Mouse (Mus musculus): Measurements from ENCODE around the gene Kncn. TPM values are rescaled to one million over a fixed set of nuclear protein-coding genes. Genes with fewer than 3 reads are reported as not detected.

Gene Kncn
- polyA plus RNA-seq, 1 experiment from 2014 or later: not detected

GRCm38 (mm10) chr4:115890066-115890465 lies 5.9 kb downstream of the Kncn start:
- Histone ChIP-seq H3K4me3 (ENCODE audit: low read depth, low read length) (no peak overlapping the region), H3K27ac (ENCODE audit: low read length) (no peak overlapping the region), H3K9ac (ENCODE audit: low read depth, low read length) (no peak overlapping the region), H3K4me2 (ENCODE audit: low read depth, low read length) (no peak overlapping the region; the same call in 1 of the 2 replicates), H3K36me3 (ENCODE audit: control insufficient read depth, insufficient read depth) (no peaks in the 10 kb centered on the region), H3K27me3 (ENCODE audit: control insufficient read depth, insufficient read depth, low read depth, low read length) (peaks cover 29% of the 10 kb centered on the region), H3K4me1 (ENCODE audit: control insufficient read depth, low read depth, low read length) (no peaks in the 10 kb centered on the region), H3K9me3 (replicated peaks; ENCODE audit: control insufficient read depth, low read length) (no peaks in the 10 kb centered on the region)
- 15% methylated on average over 6 of the region's 6 CpGs for WGBS (ENCODE audit: insufficient replicate concordance)
- no peak for ATAC-seq (ENCODE audit: low read depth)

DNA sequence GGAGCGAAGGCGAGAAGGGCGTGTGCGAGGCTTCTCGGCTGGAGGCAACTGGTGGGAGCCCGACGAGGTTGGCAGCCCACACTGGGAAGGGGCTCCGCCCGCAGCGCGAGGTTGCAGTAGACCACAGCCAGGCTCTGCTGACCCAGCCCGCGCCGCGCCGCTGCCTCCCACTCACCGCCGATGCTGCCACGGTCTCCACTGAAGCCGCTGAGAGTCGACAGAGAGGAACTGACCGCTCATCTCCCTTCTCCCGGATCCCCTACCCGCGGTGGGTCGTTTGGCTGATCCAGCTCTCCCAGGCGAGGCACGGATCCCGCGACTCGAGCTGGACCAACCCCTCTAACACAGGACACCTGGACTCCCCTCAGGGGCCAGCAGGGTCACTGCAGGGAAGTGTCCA lies 6.4 kb downstream of the Kncn start, which contains the start of gene 6430628N08Rik:
Gene 6430628N08Rik (plus strand): TSS at position 113 of the 400 bp plus-strand sequence.
- Histone ChIP-seq H3K4me3 (ENCODE audit: low read depth, low read length) (no peak within 1 kb of the TSS), H3K4me2 (ENCODE audit: low read depth, low read length) (no peak within 1 kb of the TSS; the same call in 1 of the 2 replicates), H3K27ac (ENCODE audit: low read length) (no peak within 1 kb of the TSS), H3K4me1 (ENCODE audit: control insufficient read depth, low read depth, low read length) (no peaks in the 10 kb centered on the region), H3K9ac (ENCODE audit: low read depth, low read length) (no peak within 1 kb of the TSS), H3K9me3 (replicated peaks; ENCODE audit: control insufficient read depth, low read length) (no peaks in the 10 kb centered on the region), H3K27me3 (ENCODE audit: control insufficient read depth, insufficient read depth, low read depth, low read length) (peaks cover 29% of the 10 kb centered on the region), H3K36me3 (ENCODE audit: control insufficient read depth, insufficient read depth) (no peaks in the 10 kb centered on the region)
- WGBS (ENCODE audit: insufficient replicate concordance): 2% methylated on average over 31 of the region's 31 CpGs
- no peak for ATAC-seq (ENCODE audit: low read depth)

- no peaks in the 10 kb centered on the region for H3K36me3 ChIP-seq (ENCODE audit: control insufficient read depth, insufficient read depth)
- ATAC-seq (ENCODE audit: low read depth): no peak
These were observed 10.1 kb downstream of the Kncn start for GRCm38 (mm10) chr4:115894281-115894680.

GRCm38 (mm10) chr4:115897901-115898631 lies 13.9 kb downstream of the Kncn start:
- 2% methylated on average over 50 of the region's 56 CpGs for WGBS (ENCODE audit: insufficient replicate concordance)
- no peak for ATAC-seq (ENCODE audit: low read depth)
- H3K27ac ChIP-seq (ENCODE audit: low read length): no peak overlapping the region

More at GRCm38 (mm10) chr4:115894281-115894680, 10.1 kb downstream of the Kncn start:
- Histone ChIP-seq H3K4me2 (ENCODE audit: low read depth, low read length) (no peak overlapping the region), H3K4me1 (ENCODE audit: control insufficient read depth, low read depth, low read length) (no peaks in the 10 kb centered on the region; the same call in 1 of the 2 replicates), H3K9me3 (replicated peaks; ENCODE audit: control insufficient read depth, low read length) (no peaks in the 10 kb centered on the region), H3K4me3 (ENCODE audit: low read depth, low read length) (no peak overlapping the region), H3K9ac (ENCODE audit: low read depth, low read length) (no peak overlapping the region), H3K27me3 (ENCODE audit: control insufficient read depth, insufficient read depth, low read depth, low read length) (peaks cover 58% of the 10 kb centered on the region), H3K27ac (ENCODE audit: low read length) (no peak overlapping the region)
- 18% methylated on average over 3 of the region's 3 CpGs for WGBS (ENCODE audit: insufficient replicate concordance)

GRCm38 (mm10) chr4:115902816-115903215 lies 18.6 kb downstream of the Kncn start:
- H3K27me3 ChIP-seq (ENCODE audit: control insufficient read depth, insufficient read depth, low read depth, low read length): peaks cover 51% of the 10 kb centered on the region

More at GRCm38 (mm10) chr4:115897901-115898631, 13.9 kb downstream of the Kncn start:
- no peak overlapping the region for H3K9ac ChIP-seq (ENCODE audit: low read depth, low read length)
- H3K36me3 ChIP-seq (ENCODE audit: control insufficient read depth, insufficient read depth): no peaks in the 10 kb centered on the region
- no peaks in the 10 kb centered on the region for H3K9me3 ChIP-seq (replicated peaks; ENCODE audit: control insufficient read depth, low read length)
- H3K4me1 ChIP-seq (ENCODE audit: control insufficient read depth, low read depth, low read length): no peaks in the 10 kb centered on the region; the same call in 1 of the 2 replicates
- peak overlapping the region; percentile 28 for H3K4me3 ChIP-seq (ENCODE audit: low read depth, low read length)
- peaks cover 41% of the 10 kb centered on the region for H3K27me3 ChIP-seq (ENCODE audit: control insufficient read depth, insufficient read depth, low read depth, low read length)
- H3K4me2 ChIP-seq (ENCODE audit: low read depth, low read length): peak overlapping the region; percentile 36

DNA sequence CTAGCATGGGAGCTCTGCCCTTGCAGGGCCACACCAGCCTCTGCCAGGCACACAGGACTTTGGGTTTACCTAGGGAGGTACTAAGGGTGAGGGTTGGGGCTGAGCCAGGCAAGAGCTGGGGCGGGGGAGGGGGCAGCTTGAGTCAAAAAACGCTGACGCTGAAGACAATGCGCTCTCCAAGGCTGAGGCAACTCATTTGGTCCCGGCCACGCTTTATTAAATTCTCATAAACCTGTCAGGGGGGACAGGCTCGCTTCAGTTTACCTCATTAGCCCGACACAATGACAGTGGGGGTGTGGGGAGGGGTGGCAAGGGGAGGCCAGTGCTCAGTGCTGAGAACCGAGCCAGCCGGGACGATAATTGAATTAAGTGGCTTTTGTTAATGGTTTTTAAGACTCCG lies 20.2 kb downstream of the Kncn start:
- H3K36me3 ChIP-seq (ENCODE audit: control insufficient read depth, insufficient read depth): no peaks in the 10 kb centered on the region
- no peak overlapping the region for H3K9ac ChIP-seq (ENCODE audit: low read depth, low read length)
- WGBS (ENCODE audit: insufficient replicate concordance): 26% methylated on average over 12 of the region's 12 CpGs
- no peaks in the 10 kb centered on the region for H3K4me1 ChIP-seq (ENCODE audit: control insufficient read depth, low read depth, low read length)
- no peak overlapping the region for H3K27ac ChIP-seq (ENCODE audit: low read length)
- no peaks in the 10 kb centered on the region for H3K9me3 ChIP-seq (replicated peaks; ENCODE audit: control insufficient read depth, low read length)
- no peak overlapping the region for H3K4me3 ChIP-seq (ENCODE audit: low read depth, low read length)
- H3K4me2 ChIP-seq (ENCODE audit: low read depth, low read length): no peak overlapping the region
- ATAC-seq (ENCODE audit: low read depth): no peak
- peaks cover 36% of the 10 kb centered on the region for H3K27me3 ChIP-seq (ENCODE audit: control insufficient read depth, insufficient read depth, low read depth, low read length)

More at GRCm38 (mm10) chr4:115902816-115903215, 18.6 kb downstream of the Kncn start:
- no peak overlapping the region for H3K4me3 ChIP-seq (ENCODE audit: low read depth, low read length)
- no peaks in the 10 kb centered on the region for H3K36me3 ChIP-seq (ENCODE audit: control insufficient read depth, insufficient read depth)
- H3K9me3 ChIP-seq (replicated peaks; ENCODE audit: control insufficient read depth, low read length): no peaks in the 10 kb centered on the region
- WGBS (ENCODE audit: insufficient replicate concordance): 17% methylated on average over 5 of the region's 5 CpGs
- ATAC-seq (ENCODE audit: low read depth): no peak
- H3K4me1 ChIP-seq (ENCODE audit: control insufficient read depth, low read depth, low read length): no peaks in the 10 kb centered on the region; the same call in 1 of the 2 replicates
- no peak overlapping the region for H3K9ac ChIP-seq (ENCODE audit: low read depth, low read length)
- H3K27ac ChIP-seq (ENCODE audit: low read length): no peak overlapping the region
- no peak overlapping the region for H3K4me2 ChIP-seq (ENCODE audit: low read depth, low read length)

GRCm38 (mm10) chr4:115905701-115906100 lies 21.5 kb downstream of the Kncn start:
- Histone ChIP-seq H3K4me3 (ENCODE audit: low read depth, low read length) (no peak overlapping the region), H3K9me3 (replicated peaks; ENCODE audit: control insufficient read depth, low read length) (no peaks in the 10 kb centered on the region), H3K4me1 (ENCODE audit: control insufficient read depth, low read depth, low read length) (no peaks in the 10 kb centered on the region), H3K27ac (ENCODE audit: low read length) (no peak overlapping the region), H3K9ac (ENCODE audit: low read depth, low read length) (no peak overlapping the region), H3K27me3 (ENCODE audit: control insufficient read depth, insufficient read depth, low read depth, low read length) (peaks cover 32% of the 10 kb centered on the region), H3K36me3 (ENCODE audit: control insufficient read depth, insufficient read depth) (no peaks in the 10 kb centered on the region), H3K4me2 (ENCODE audit: low read depth, low read length) (no peak overlapping the region)
- 13% methylated on average over 7 of the region's 7 CpGs for WGBS (ENCODE audit: insufficient replicate concordance)
- ATAC-seq (ENCODE audit: low read depth): no peak

- Histone ChIP-seq H3K9ac (ENCODE audit: low read depth, low read length) (no peak overlapping the region), H3K4me3 (ENCODE audit: low read depth, low read length) (no peak overlapping the region), H3K9me3 (replicated peaks; ENCODE audit: control insufficient read depth, low read length) (no peaks in the 10 kb centered on the region), H3K27ac (ENCODE audit: low read length) (no peak overlapping the region), H3K27me3 (ENCODE audit: control insufficient read depth, insufficient read depth, low read depth, low read length) (peaks cover 38% of the 10 kb centered on the region), H3K4me2 (ENCODE audit: low read depth, low read length) (no peak overlapping the region), H3K36me3 (ENCODE audit: control insufficient read depth, insufficient read depth) (no peaks in the 10 kb centered on the region), H3K4me1 (ENCODE audit: control insufficient read depth, low read depth, low read length) (no peaks in the 10 kb centered on the region)
- ATAC-seq (ENCODE audit: low read depth): no peak
- WGBS (ENCODE audit: insufficient replicate concordance): 64% methylated on average over 3 of the region's 3 CpGs
These were observed 22.6 kb downstream of the Kncn start for GRCm38 (mm10) chr4:115906791-115907190.

DNA sequence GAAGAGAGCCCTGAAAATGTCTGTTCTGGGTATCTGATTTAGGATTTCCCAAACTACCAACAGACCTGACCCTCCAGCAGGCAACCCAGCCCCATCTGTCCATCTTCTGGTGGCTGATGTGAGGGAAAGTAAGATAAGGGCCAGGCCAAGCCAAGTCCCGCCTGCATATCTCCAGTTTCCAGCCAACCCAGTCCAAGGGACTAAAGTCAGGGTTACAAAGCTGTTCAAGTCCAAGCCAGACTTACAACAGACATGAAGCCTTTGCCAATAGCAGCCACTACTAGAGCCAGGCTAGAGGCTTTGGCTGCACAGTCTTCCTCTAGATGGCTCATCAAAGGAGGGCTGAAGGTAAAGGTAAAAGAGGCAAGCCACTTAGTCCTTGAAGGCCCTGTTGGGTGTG lies 23.8 kb downstream of the Kncn start:
- peaks cover 34% of the 10 kb centered on the region for H3K27me3 ChIP-seq (ENCODE audit: control insufficient read depth, insufficient read depth, low read depth, low read length)
- H3K27ac ChIP-seq (ENCODE audit: low read length): no peak overlapping the region
- H3K4me2 ChIP-seq (ENCODE audit: low read depth, low read length): no peak overlapping the region
- H3K4me1 ChIP-seq (ENCODE audit: control insufficient read depth, low read depth, low read length): no peaks in the 10 kb centered on the region
- WGBS (ENCODE audit: insufficient replicate concordance): 10% methylated on average over 1 of the region's 1 CpGs
- no peaks in the 10 kb centered on the region for H3K36me3 ChIP-seq (ENCODE audit: control insufficient read depth, insufficient read depth)
- H3K9ac ChIP-seq (ENCODE audit: low read depth, low read length): no peak overlapping the region
- no peak for ATAC-seq (ENCODE audit: low read depth)
- no peak overlapping the region for H3K4me3 ChIP-seq (ENCODE audit: low read depth, low read length)
- H3K9me3 ChIP-seq (replicated peaks; ENCODE audit: control insufficient read depth, low read length): no peaks in the 10 kb centered on the region
